Mouse (Mus musculus): Measurements from ENCODE around the gene Cox6a2.

DNA sequence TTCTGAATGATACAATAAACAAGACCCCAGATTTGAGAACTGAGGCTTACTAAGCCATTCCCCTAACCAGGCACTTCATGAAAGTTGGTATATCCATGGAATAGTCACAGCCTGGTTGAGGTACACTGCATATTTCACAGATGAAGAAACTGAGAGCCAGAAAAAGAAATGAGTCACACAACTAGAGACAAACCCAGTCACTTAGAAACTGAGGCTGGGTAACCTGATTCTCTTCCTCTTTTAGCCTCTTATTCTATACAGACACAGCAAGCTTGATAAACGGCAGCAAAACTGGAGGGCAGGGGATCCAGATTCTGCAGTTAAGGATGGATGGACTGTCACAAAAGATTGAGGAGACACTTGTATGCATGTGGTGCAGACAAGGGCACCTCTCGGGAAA is 28.6 kb upstream of the Cox6a2 start:
- no peak for TF ChIP-seq CTCF (IDR thresholded peaks at IDR 0.05; ENCODE audit: low read depth)
- no peak for TF ChIP-seq EP300 (IDR thresholded peaks at IDR 0.05; ENCODE audit: low read depth)
